Mouse (Mus musculus): ENCODE data around the gene D6Ertd527e. TPM values are rescaled to one million over a fixed set of nuclear protein-coding genes. Genes with fewer than 3 reads are reported as not detected.
A peak's percentile ranks its signal among the peaks of the same experiment; 100 is the strongest.

Gene D6Ertd527e
- polyA plus RNA-seq, 1 experiment from 2014 or later: 0.12 TPM

- no peak for DNase-seq (ENCODE audit: low spot score)
- no peak overlapping the region for H3K27ac ChIP-seq (replicated peaks)
- no peak overlapping the region for H3K4me3 ChIP-seq
- WGBS: 90% methylated on average over 20 of the region's 20 CpGs
- H3K9me3 ChIP-seq: no peaks in the 10 kb centered on the region
- peaks cover 17% of the 10 kb centered on the region; the same call in 1 of the 2 replicates for H3K4me1 ChIP-seq
- H3K36me3 ChIP-seq (replicated peaks): no peaks in the 10 kb centered on the region
- H3K27me3 ChIP-seq (replicated peaks; ENCODE audit: low read depth, poor library complexity, severe bottlenecking): no peaks in the 10 kb centered on the region
Observed at GRCm38 (mm10) chr6:87119066-87119837, 14.7 kb downstream of the D6Ertd527e start.

- no peak overlapping the region; the same call in 1 of the 2 replicates for H3K27ac ChIP-seq (replicated peaks)
- H3K4me1 ChIP-seq: peaks cover 17% of the 10 kb centered on the region; the same call in 1 of the 2 replicates
- 69% methylated on average over 4 of the region's 4 CpGs for WGBS
- no peaks in the 10 kb centered on the region for H3K36me3 ChIP-seq (replicated peaks)
- H3K27me3 ChIP-seq (replicated peaks; ENCODE audit: low read depth, poor library complexity, severe bottlenecking): no peaks in the 10 kb centered on the region
- H3K9me3 ChIP-seq: no peaks in the 10 kb centered on the region
- no peak for DNase-seq (ENCODE audit: low spot score)
- H3K4me3 ChIP-seq: no peak overlapping the region
Observed at GRCm38 (mm10) chr6:87119975-87120374, 15.4 kb downstream of the D6Ertd527e start.

GRCm38 (mm10) chr6:87120661-87121060 lies 16.1 kb downstream of the D6Ertd527e start:
- no peaks in the 10 kb centered on the region for H3K9me3 ChIP-seq
- no peaks in the 10 kb centered on the region for H3K27me3 ChIP-seq (replicated peaks; ENCODE audit: low read depth, poor library complexity, severe bottlenecking)
- peaks cover 17% of the 10 kb centered on the region; the same call in 1 of the 2 replicates for H3K4me1 ChIP-seq
- no peaks in the 10 kb centered on the region for H3K36me3 ChIP-seq (replicated peaks)
- DNase-seq (ENCODE audit: low spot score): no peak
- 92% methylated on average over 6 of the region's 6 CpGs for WGBS
- H3K4me3 ChIP-seq: no peak overlapping the region
- H3K27ac ChIP-seq (replicated peaks): no peak overlapping the region

DNA sequence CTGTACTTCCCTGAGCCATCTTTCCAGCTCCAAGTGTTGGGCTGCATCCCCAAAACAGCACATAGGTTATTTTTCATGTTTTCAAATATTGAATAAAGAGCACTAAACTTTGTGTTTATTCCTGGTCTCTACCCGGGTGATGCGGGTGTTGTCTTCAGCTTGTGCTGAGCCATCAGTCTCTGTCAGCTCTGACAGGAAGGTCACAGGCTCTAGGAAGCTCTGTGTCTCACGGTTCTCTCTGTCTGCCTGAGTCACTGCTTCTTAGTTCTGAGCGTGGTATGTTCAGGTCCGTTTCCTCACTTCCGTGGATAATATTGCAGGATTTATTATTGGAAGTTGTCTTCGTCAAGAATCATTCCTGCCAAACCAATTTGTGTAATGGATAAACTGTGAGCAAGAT lies 17.4 kb downstream of the D6Ertd527e start:
- DNase-seq (ENCODE audit: low spot score): no peak
- 86% methylated on average over 7 of the region's 7 CpGs for WGBS

GRCm38 (mm10) chr6:87123406-87123805 lies 18.9 kb downstream of the D6Ertd527e start:
- Histone ChIP-seq H3K9me3 (no peaks in the 10 kb centered on the region), H3K4me3 (no peak overlapping the region), H3K4me1 (peaks cover 29% of the 10 kb centered on the region), H3K36me3 (replicated peaks) (no peaks in the 10 kb centered on the region), H3K27me3 (replicated peaks; ENCODE audit: low read depth, poor library complexity, severe bottlenecking) (no peaks in the 10 kb centered on the region), H3K27ac (replicated peaks) (no peak overlapping the region)
- 90% methylated on average over 6 of the region's 6 CpGs for WGBS
- DNase-seq (ENCODE audit: low spot score): no peak

More for the DNA sequence above, 17.4 kb downstream of the D6Ertd527e start:
- Histone ChIP-seq H3K27ac (replicated peaks) (no peak overlapping the region), H3K36me3 (replicated peaks) (no peaks in the 10 kb centered on the region), H3K9me3 (no peaks in the 10 kb centered on the region), H3K4me1 (peaks cover 19% of the 10 kb centered on the region), H3K4me3 (no peak overlapping the region), H3K27me3 (replicated peaks; ENCODE audit: low read depth, poor library complexity, severe bottlenecking) (no peaks in the 10 kb centered on the region)

GRCm38 (mm10) chr6:87123973-87124372 lies 19.4 kb downstream of the D6Ertd527e start:
- Histone ChIP-seq H3K4me3 (no peak overlapping the region), H3K27me3 (replicated peaks; ENCODE audit: low read depth, poor library complexity, severe bottlenecking) (no peaks in the 10 kb centered on the region), H3K9me3 (no peaks in the 10 kb centered on the region), H3K27ac (replicated peaks) (no peak overlapping the region), H3K4me1 (peaks cover 29% of the 10 kb centered on the region), H3K36me3 (replicated peaks) (no peaks in the 10 kb centered on the region)
- 89% methylated on average over 4 of the region's 4 CpGs for WGBS
- DNase-seq (ENCODE audit: low spot score): no peak

DNA sequence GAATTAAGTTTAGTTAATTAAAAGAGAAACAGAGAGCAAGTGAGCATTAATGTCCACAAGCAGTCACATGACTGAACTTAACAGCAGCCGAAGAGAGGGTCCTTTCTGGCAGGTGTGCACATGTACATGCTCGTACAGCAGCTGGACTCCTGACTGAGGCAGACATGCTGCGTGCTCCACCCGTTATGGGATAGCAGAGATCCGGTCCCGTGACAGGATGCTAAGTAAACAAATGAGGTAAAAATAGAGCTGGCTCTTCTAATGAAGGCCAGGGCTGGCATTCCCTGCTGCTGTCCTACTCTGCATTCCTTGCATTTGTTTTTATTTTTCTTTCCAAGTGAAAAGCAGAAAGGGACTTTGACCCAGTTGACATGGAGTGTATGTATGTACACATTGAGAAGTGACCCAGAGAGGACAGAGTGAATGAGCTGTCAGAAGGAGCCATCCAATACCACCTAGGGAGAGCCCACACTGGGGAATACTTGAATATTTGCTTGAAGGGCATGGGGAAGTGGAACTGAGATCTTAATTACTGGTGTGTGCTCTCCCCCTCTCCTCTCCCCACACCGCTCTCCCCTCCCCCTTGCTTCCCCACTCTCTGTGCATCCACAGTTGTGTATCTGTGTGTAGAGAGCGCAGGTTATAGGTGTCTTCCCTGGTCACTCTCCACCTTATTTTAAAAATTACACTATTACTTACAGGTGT lies 22.7 kb downstream of the D6Ertd527e start:
- 0 out of 2 replicates have a peak overlapping the region, but pooled peaks have one; percentile 10 for H3K27ac ChIP-seq (replicated peaks)
- no peak for DNase-seq (ENCODE audit: low spot score)
- no peaks in the 10 kb centered on the region; the same call in 1 of the 2 replicates for H3K36me3 ChIP-seq (replicated peaks)
- peaks cover 20% of the 10 kb centered on the region for H3K4me1 ChIP-seq
- no peak overlapping the region for H3K4me3 ChIP-seq
- no peaks in the 10 kb centered on the region for H3K27me3 ChIP-seq (replicated peaks; ENCODE audit: low read depth, poor library complexity, severe bottlenecking)
- peaks cover 5% of the 10 kb centered on the region; the same call in 1 of the 2 replicates for H3K9me3 ChIP-seq
- 60% methylated on average over 8 of the region's 8 CpGs for WGBS

GRCm38 (mm10) chr6:87129861-87130260 lies 25.3 kb downstream of the D6Ertd527e start:
- Histone ChIP-seq H3K4me1 (peaks cover 20% of the 10 kb centered on the region), H3K9me3 (peaks cover 5% of the 10 kb centered on the region; the same call in 1 of the 2 replicates), H3K27ac (replicated peaks) (no peak overlapping the region), H3K36me3 (replicated peaks) (peaks cover 6% of the 10 kb centered on the region), H3K4me3 (no peak overlapping the region), H3K27me3 (replicated peaks; ENCODE audit: low read depth, poor library complexity, severe bottlenecking) (no peaks in the 10 kb centered on the region)
- no peak for DNase-seq (ENCODE audit: low spot score)
- 91% methylated on average over 8 of the region's 8 CpGs for WGBS

GRCm38 (mm10) chr6:87130628-87131027 lies 26.1 kb downstream of the D6Ertd527e start:
- peaks cover 23% of the 10 kb centered on the region for H3K4me1 ChIP-seq
- DNase-seq (ENCODE audit: low spot score): no peak
- peaks cover 5% of the 10 kb centered on the region; the same call in 1 of the 2 replicates for H3K9me3 ChIP-seq
- H3K27ac ChIP-seq (replicated peaks): no peak overlapping the region
- no peaks in the 10 kb centered on the region for H3K27me3 ChIP-seq (replicated peaks; ENCODE audit: low read depth, poor library complexity, severe bottlenecking)
- H3K36me3 ChIP-seq (replicated peaks): peaks cover 13% of the 10 kb centered on the region
- WGBS: 96% methylated on average over 7 of the region's 7 CpGs
- no peak overlapping the region for H3K4me3 ChIP-seq

GRCm38 (mm10) chr6:87131078-87131477 lies 26.5 kb downstream of the D6Ertd527e start:
- WGBS: 65% methylated on average over 1 of the region's 1 CpGs
- peaks cover 19% of the 10 kb centered on the region for H3K4me1 ChIP-seq
- no peak overlapping the region for H3K27ac ChIP-seq (replicated peaks)
- no peak overlapping the region for H3K4me3 ChIP-seq
- H3K27me3 ChIP-seq (replicated peaks; ENCODE audit: low read depth, poor library complexity, severe bottlenecking): no peaks in the 10 kb centered on the region
- no peak for DNase-seq (ENCODE audit: low spot score)
- peaks cover 17% of the 10 kb centered on the region for H3K36me3 ChIP-seq (replicated peaks)
- peaks cover 5% of the 10 kb centered on the region; the same call in 1 of the 2 replicates for H3K9me3 ChIP-seq

- H3K4me3 ChIP-seq: no peak overlapping the region
- H3K27ac ChIP-seq (replicated peaks): no peak overlapping the region
- peaks cover 28% of the 10 kb centered on the region for H3K36me3 ChIP-seq (replicated peaks)
- no peaks in the 10 kb centered on the region for H3K27me3 ChIP-seq (replicated peaks; ENCODE audit: low read depth, poor library complexity, severe bottlenecking)
- 0 out of 2 replicates have a peak, but pooled peaks cover 2% of the 10 kb centered on the region for H3K4me1 ChIP-seq
- peaks cover 5% of the 10 kb centered on the region; the same call in 1 of the 2 replicates for H3K9me3 ChIP-seq
- DNase-seq (ENCODE audit: low spot score): no peak
- 95% methylated on average over 3 of the region's 3 CpGs for WGBS
Observed at GRCm38 (mm10) chr6:87133520-87133919, 29.0 kb downstream of the D6Ertd527e start.

DNA sequence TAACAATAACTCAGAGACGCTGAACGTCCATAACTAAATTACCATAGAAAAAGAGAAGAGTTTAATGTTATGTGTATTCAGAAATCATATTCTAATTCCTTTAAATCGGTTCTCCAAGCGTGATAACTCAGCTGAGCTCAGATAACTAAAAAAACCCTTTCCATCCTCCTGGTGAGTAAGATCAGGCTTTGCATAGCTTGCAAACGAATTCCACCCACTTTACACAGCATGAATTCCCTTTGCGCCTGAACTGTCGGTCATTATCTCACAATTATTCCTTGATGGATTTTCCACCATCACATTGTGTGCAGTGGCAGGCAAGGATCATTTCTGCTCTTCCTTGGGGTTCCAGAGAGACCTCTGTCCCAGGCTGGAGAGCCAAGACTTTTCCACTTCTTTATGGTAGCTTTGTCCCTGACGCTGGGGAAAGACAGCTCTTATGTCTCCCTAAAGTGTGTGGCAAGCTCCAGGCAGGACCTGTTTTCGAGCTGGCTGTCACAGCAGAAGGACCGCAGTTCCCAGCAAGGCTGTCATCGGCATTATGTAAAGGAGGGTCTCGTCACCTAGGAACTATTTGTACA lies 29.5 kb downstream of the D6Ertd527e start:
- 82% methylated on average over 12 of the region's 12 CpGs for WGBS
- peaks cover 5% of the 10 kb centered on the region; the same call in 1 of the 2 replicates for H3K9me3 ChIP-seq

More for the DNA sequence above, 29.5 kb downstream of the D6Ertd527e start:
- Histone ChIP-seq H3K27ac (replicated peaks) (no peak overlapping the region), H3K4me1 (0 out of 2 replicates have a peak, but pooled peaks cover 2% of the 10 kb centered on the region), H3K36me3 (replicated peaks) (peaks cover 28% of the 10 kb centered on the region), H3K4me3 (no peak overlapping the region), H3K27me3 (replicated peaks; ENCODE audit: low read depth, poor library complexity, severe bottlenecking) (no peaks in the 10 kb centered on the region)
- DNase-seq (ENCODE audit: low spot score): no peak
